Mouse (Mus musculus) E14TG2a.4 (cell line): ENCODE data around the gene Nup93.

Experiments used
- CTCF ChIP-seq: conservative IDR thresholded peaks from 2 replicates; pipeline ENCODE4 v1.5.1; 2014; ENCODE audit warnings: low read length
- NANOG ChIP-seq: IDR thresholded peaks from 2 replicates; pipeline ENCODE4 v1.6.1; 2014; ENCODE audit warnings: borderline replicate concordance, low read length, mixed read lengths
- POU5F1 ChIP-seq: IDR thresholded peaks from 2 replicates; pipeline ENCODE4 v1.6.1; 2014; ENCODE audit warnings: low read length, borderline replicate concordance

DNA sequence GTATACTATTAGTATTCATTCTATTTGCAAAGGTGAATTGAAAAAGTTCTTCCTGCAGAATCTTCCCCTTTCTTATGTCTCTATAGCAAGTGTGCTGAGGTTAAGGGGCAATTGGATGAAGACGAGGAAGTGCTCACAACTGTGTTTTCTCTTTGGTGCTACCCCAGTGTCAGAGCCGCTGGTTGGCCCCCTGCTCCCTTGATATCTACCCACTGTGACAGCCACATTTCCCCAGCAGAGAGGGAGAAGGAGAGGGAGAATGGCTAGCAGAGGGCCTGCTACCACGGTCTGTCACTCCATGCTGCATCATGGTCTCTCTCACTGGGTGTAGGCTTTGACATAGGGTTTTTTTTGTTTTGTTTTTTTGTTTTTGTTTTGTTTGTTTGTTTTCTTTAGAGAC lies 58.2 kb downstream of the Nup93 start:
- no peak for TF ChIP-seq CTCF
- no peak for TF ChIP-seq POU5F1
- TF ChIP-seq NANOG: no peak
